Mouse (Mus musculus) ovary, adult 18-20 months (tissue): ENCODE data around the gene Nxt1.

Experiments used
- DNase-seq: peaks from one replicate; pipeline ENCODE4 v3.0.0; 2022; ENCODE audit warnings: low spot score, mixed read lengths

The Nxt1 gene

GRCm38 (mm10) chr2:148672199-148673096, at the start of gene Nxt1:
Gene Nxt1, plus strand, starts transcription at chr2:148672601.
- DNase-seq, result peak; percentile 97

GRCm38 (mm10) chr2:148623067-148623466, 49.3 kb upstream of the Nxt1 start:
- DNase-seq, result no peak

GRCm38 (mm10) chr2:148624484-148624883, 47.9 kb upstream of the Nxt1 start:
- DNase-seq, result no peak

- peak; percentile 41 for DNase-seq
These were observed 45.4 kb upstream of the Nxt1 start for GRCm38 (mm10) chr2:148627011-148627471.

GRCm38 (mm10) chr2:148631011-148631410, 41.4 kb upstream of the Nxt1 start:
- no peak for DNase-seq

GRCm38 (mm10) chr2:148631602-148632001, 40.8 kb upstream of the Nxt1 start:
- peak; percentile 18 for DNase-seq

GRCm38 (mm10) chr2:148634466-148634865, 37.9 kb upstream of the Nxt1 start:
- DNase-seq, result no peak

- DNase-seq, result no peak
These were observed 29.6 kb upstream of the Nxt1 start for GRCm38 (mm10) chr2:148642610-148643370.

- no peak for DNase-seq
These were observed 27.9 kb upstream of the Nxt1 start for GRCm38 (mm10) chr2:148644421-148645000.

GRCm38 (mm10) chr2:148650587-148651357, 21.6 kb upstream of the Nxt1 start:
- no peak for DNase-seq

- no peak for DNase-seq
These were observed 17.4 kb upstream of the Nxt1 start for GRCm38 (mm10) chr2:148654961-148655360.

- no peak for DNase-seq
These were observed 8.9 kb upstream of the Nxt1 start for GRCm38 (mm10) chr2:148663458-148663857.

GRCm38 (mm10) chr2:148677801-148678200, 5.4 kb downstream of the Nxt1 start:
- peak; percentile 69 for DNase-seq

- DNase-seq, result peak; percentile 68
These were observed 6.9 kb downstream of the Nxt1 start for GRCm38 (mm10) chr2:148679346-148679745.

GRCm38 (mm10) chr2:148680775-148681291, 8.4 kb downstream of the Nxt1 start, which contains the start of gene Gzf1:
Gene Gzf1, plus strand, starts transcription at chr2:148681023.
- DNase-seq, result peak; percentile 99

GRCm38 (mm10) chr2:148681461-148681891, 9.1 kb downstream of the Nxt1 start:
- peak; percentile 39 for DNase-seq

GRCm38 (mm10) chr2:148683031-148683430, 10.6 kb downstream of the Nxt1 start:
- no peak for DNase-seq

- no peak for DNase-seq
These were observed 12.6 kb downstream of the Nxt1 start for GRCm38 (mm10) chr2:148684972-148685371.

- DNase-seq, result no peak
These were observed 13.3 kb downstream of the Nxt1 start for GRCm38 (mm10) chr2:148685709-148686108.

GRCm38 (mm10) chr2:148686862-148687261, 14.5 kb downstream of the Nxt1 start:
- no peak for DNase-seq

- no peak for DNase-seq
These were observed 15.6 kb downstream of the Nxt1 start for GRCm38 (mm10) chr2:148687971-148688370.
